In genomic region chr8:110950065-110950484, GRCm38 (mm10) we compare ENCODE assay signal across 8 mouse cellular contexts. TPM values are rescaled to one million over a fixed set of nuclear protein-coding genes. Genes with fewer than 3 reads are reported as not detected.
DNase-seq lines count a peak whose midpoint lies in the region; ATAC-seq and TF ChIP-seq lines count a peak whose summit lies in the region.

No protein-coding gene starts in this region.

- peak; percentile 27 to 38; a peak in 1 of 4 replicates for ATAC-seq in hematopoietic stem cell, adult 5-6 weeks (replicated peaks in 1 of 2; ENCODE audit: insufficient read depth in 1 of 2, low FRiP score in 2 of 2, low TSS enrichment in 1 of 2, low read depth in 1 of 2, poor library complexity in 2 of 2, severe bottlenecking in 2 of 2)
- ATAC-seq in midbrain, embryonic 13.5 days, result peak; percentile 63
- no peak for ATAC-seq in forebrain, embryonic 16.5 days
- ATAC-seq in forebrain, embryonic 11.5 days (replicated peaks; ENCODE audit: low FRiP score), result no peak

- 71% methylated on average over 17 of the region's 17 CpGs for WGBS in midbrain, embryonic 13.5 days
- 85% methylated on average over 17 of the region's 17 CpGs for WGBS in forebrain, embryonic 16.5 days
- 87% methylated on average over 17 of the region's 17 CpGs for WGBS in forebrain, embryonic 11.5 days

- 0 out of 2 replicates have a peak, but pooled peaks cover 4% of the 10 kb centered on the region for H3K4me1 ChIP-seq in midbrain, embryonic 13.5 days (replicated peaks)
- H3K4me1 ChIP-seq in forebrain, embryonic 16.5 days (replicated peaks; ENCODE audit: control insufficient read depth, insufficient read depth, low read length), result no peaks in the 10 kb centered on the region
- H3K4me1 ChIP-seq in forebrain, embryonic 11.5 days (replicated peaks; ENCODE audit: control insufficient read depth, insufficient read depth, low read length), result no peaks in the 10 kb centered on the region

- 0 out of 2 replicates have a peak, but pooled peaks cover 5% of the 10 kb centered on the region for H3K36me3 ChIP-seq in midbrain, embryonic 13.5 days
- no peaks in the 10 kb centered on the region for H3K36me3 ChIP-seq in forebrain, embryonic 16.5 days (ENCODE audit: control insufficient read depth, insufficient read depth)
- H3K36me3 ChIP-seq in forebrain, embryonic 11.5 days (ENCODE audit: control insufficient read depth, insufficient read depth, low read length), result no peaks in the 10 kb centered on the region; the same call in 1 of the 2 replicates

- no peak for DNase-seq in layer of hippocampus, adult 2 months (ENCODE audit: low spot score in 2 of 2)
- no peak for DNase-seq in layer of hippocampus, postnatal 10 days (ENCODE audit: low spot score in 2 of 2)
- DNase-seq in ZHBTc4 (ENCODE audit: low read depth, low spot score), result peak; percentile 61
- DNase-seq in thymus, postnatal 0 days (ENCODE audit: low spot score), result no peak
- DNase-seq in forebrain, embryonic 11.5 days (ENCODE audit: low spot score), result no peak

- no peak for TF ChIP-seq CTCF in layer of hippocampus, adult 2 months (conservative IDR thresholded peaks at IDR 0.05)

- no peaks in the 10 kb centered on the region for H3K9me3 ChIP-seq in midbrain, embryonic 13.5 days
- no peaks in the 10 kb centered on the region for H3K9me3 ChIP-seq in forebrain, embryonic 16.5 days (ENCODE audit: control insufficient read depth, low read length)
- no peaks in the 10 kb centered on the region for H3K9me3 ChIP-seq in forebrain, embryonic 11.5 days (ENCODE audit: control insufficient read depth, low read length)

- H3K27me3 ChIP-seq in midbrain, embryonic 13.5 days, result no peaks in the 10 kb centered on the region
- no peaks in the 10 kb centered on the region for H3K27me3 ChIP-seq in forebrain, embryonic 16.5 days (replicated peaks; ENCODE audit: control insufficient read depth, insufficient read depth, low read length)
- no peaks in the 10 kb centered on the region for H3K27me3 ChIP-seq in forebrain, embryonic 11.5 days (ENCODE audit: control insufficient read depth, insufficient read depth, low read length)

- H3K27ac ChIP-seq in layer of hippocampus, adult 2 months, result peak overlapping the region; percentile 68
- peak overlapping the region; percentile 51; the same call in 1 of the 2 replicates for H3K27ac ChIP-seq in midbrain, embryonic 13.5 days
- no peak overlapping the region for H3K27ac ChIP-seq in forebrain, embryonic 16.5 days (ENCODE audit: low read length)
- H3K27ac ChIP-seq in forebrain, embryonic 11.5 days (ENCODE audit: low read depth, low read length), result no peak overlapping the region

- H3K4me2 ChIP-seq in midbrain, embryonic 13.5 days (replicated peaks), result peak overlapping the region; percentile 21
- no peak overlapping the region for H3K4me2 ChIP-seq in forebrain, embryonic 16.5 days (ENCODE audit: low read length)
- H3K4me2 ChIP-seq in forebrain, embryonic 11.5 days (ENCODE audit: low read depth, low read length, severe bottlenecking), result no peak overlapping the region

- no peak overlapping the region; the same call in 1 of the 2 replicates for H3K4me3 ChIP-seq in layer of hippocampus, adult 2 months
- H3K4me3 ChIP-seq in midbrain, embryonic 13.5 days (replicated peaks), result no peak overlapping the region; the same call in 1 of the 2 replicates
- H3K4me3 ChIP-seq in forebrain, embryonic 16.5 days (replicated peaks; ENCODE audit: low read length), result no peak overlapping the region
- no peak overlapping the region for H3K4me3 ChIP-seq in forebrain, embryonic 11.5 days (ENCODE audit: low read depth, low read length)

- no peak overlapping the region for H3K9ac ChIP-seq in midbrain, embryonic 13.5 days (replicated peaks)
- no peak overlapping the region for H3K9ac ChIP-seq in forebrain, embryonic 16.5 days (replicated peaks; ENCODE audit: low read depth, low read length)
- no peak overlapping the region for H3K9ac ChIP-seq in forebrain, embryonic 11.5 days (ENCODE audit: low read length)

RNA-seq across cellular contexts. Expression of gene St3gal2, which starts 30.4 kb away (rescaled TPM):
- 100 to 1,000 TPM in 1 of 2 experiments, 10 to 100 TPM in 1; 95.1 to 104 TPM for total RNA-seq in layer of hippocampus, adult 2 months (2021)
- 10 to 100 TPM; 84.2 to 88.2 TPM for total RNA-seq in layer of hippocampus, postnatal 10 days (2021)
- total RNA-seq in hematopoietic stem cell, adult 5-6 weeks (2017), result 7.1 and 12.3 TPM in 2 replicates
- polyA plus RNA-seq in midbrain, embryonic 13.5 days (2015; fragmentation: Nextera tagmentation; extraction: Ambion mirVana), result 20.8 and 22.9 TPM in 2 replicates
- 24.7 and 25.2 TPM in 2 replicates for polyA plus RNA-seq in forebrain, embryonic 16.5 days (2015; fragmentation: Nextera tagmentation; extraction: Ambion mirVana)
- 9.0 and 9.5 TPM in 2 replicates for polyA plus RNA-seq in thymus, postnatal 0 days (2015; fragmentation: Nextera tagmentation; extraction: Ambion mirVana)
- 16.0 and 16.5 TPM in 2 replicates for polyA plus RNA-seq in forebrain, embryonic 11.5 days (2014; fragmentation: Nextera tagmentation; extraction: Ambion mirVana)

RNA-seq across cellular contexts. Expression of gene Ddx19a, which starts 47.5 kb away (rescaled TPM):
- total RNA-seq in layer of hippocampus, adult 2 months (2021), result 10 to 100 TPM; 29.8 to 32.8 TPM
- 10 to 100 TPM; 36.8 to 41.6 TPM for total RNA-seq in layer of hippocampus, postnatal 10 days (2021)
- total RNA-seq in hematopoietic stem cell, adult 5-6 weeks (2017), result 33.8 and 45.6 TPM in 2 replicates
- 13.5 and 14.4 TPM in 2 replicates for polyA plus RNA-seq in midbrain, embryonic 13.5 days (2015; fragmentation: Nextera tagmentation; extraction: Ambion mirVana)
- 11.7 and 11.9 TPM in 2 replicates for polyA plus RNA-seq in forebrain, embryonic 16.5 days (2015; fragmentation: Nextera tagmentation; extraction: Ambion mirVana)
- 15.9 and 16.9 TPM in 2 replicates for polyA plus RNA-seq in thymus, postnatal 0 days (2015; fragmentation: Nextera tagmentation; extraction: Ambion mirVana)
- polyA plus RNA-seq in forebrain, embryonic 11.5 days (2014; fragmentation: Nextera tagmentation; extraction: Ambion mirVana), result 36.2 and 37.3 TPM in 2 replicates

RNA-seq across cellular contexts. Expression of gene Fuk, which starts 47.8 kb away (rescaled TPM):
- 10 to 100 TPM; 23.5 to 29.0 TPM for total RNA-seq in layer of hippocampus, adult 2 months (2021)
- 10 to 100 TPM; 15.2 to 16.4 TPM for total RNA-seq in layer of hippocampus, postnatal 10 days (2021)
- total RNA-seq in hematopoietic stem cell, adult 5-6 weeks (2017), result 3.3 and 5.6 TPM in 2 replicates
- 8.2 and 9.6 TPM in 2 replicates for polyA plus RNA-seq in midbrain, embryonic 13.5 days (2015; fragmentation: Nextera tagmentation; extraction: Ambion mirVana)
- polyA plus RNA-seq in forebrain, embryonic 16.5 days (2015; fragmentation: Nextera tagmentation; extraction: Ambion mirVana), result 8.2 and 8.4 TPM in 2 replicates
- polyA plus RNA-seq in thymus, postnatal 0 days (2015; fragmentation: Nextera tagmentation; extraction: Ambion mirVana), result 4.9 and 5.2 TPM in 2 replicates
- polyA plus RNA-seq in forebrain, embryonic 11.5 days (2014; fragmentation: Nextera tagmentation; extraction: Ambion mirVana), result 9.5 and 11.1 TPM in 2 replicates

Comparison
In these comparisons a context has a peak if more than half of its experiments do, and no peak if none do; other contexts are left out.
1. H3K27ac ChIP-seq: peak in layer of hippocampus, adult 2 months (single experiment) and midbrain, embryonic 13.5 days (single experiment); none in forebrain, embryonic 16.5 days (single experiment) and forebrain, embryonic 11.5 days (single experiment).
2. ATAC-seq: peak in hematopoietic stem cell, adult 5-6 weeks (2 of 2) and midbrain, embryonic 13.5 days (single experiment); none in forebrain, embryonic 16.5 days (single experiment) and forebrain, embryonic 11.5 days (single experiment).